Comparison of ENCODE assay signal across 22 mouse cellular contexts in genomic region chr6:55310179-55310578, GRCm38 (mm10). TPM values are rescaled to one million over a fixed set of nuclear protein-coding genes. Genes with fewer than 3 reads are reported as not detected.
DNase-seq lines count a peak whose midpoint lies in the region; ATAC-seq and TF ChIP-seq lines count a peak whose summit lies in the region.
"Had no signal": no experiment of that assay in that cellular context is flagged by ENCODE, and none has a peak within 500 bp of the region (broad histone marks: within the 10 kb centered on the region; RNA-seq: fewer than 3 reads in every experiment).

No protein-coding gene starts in this region.

- no peak for DNase-seq in heart, postnatal 36 days
- DNase-seq in midbrain, embryonic 10.5 days (ENCODE audit: low spot score): no peak
- DNase-seq in lung, postnatal 0 days (ENCODE audit: low spot score): peak; percentile 48
- no peak for DNase-seq in frontal cortex, postnatal 14 days (ENCODE audit: low spot score in 2 of 2)
- no peak for DNase-seq in heart, postnatal 4 days
- DNase-seq: cerebellum, adult 11-12 months; cerebellum, postnatal 14 days; gastrocnemius, postnatal 10 days; kidney, adult 18-20 months; kidney, postnatal 10 days; retina, postnatal 1 day; thymus, postnatal 25 days had no signal

- H3K4me1 ChIP-seq in heart, embryonic 11.5 days (ENCODE audit: control insufficient read depth, insufficient read depth, low read length): peaks cover 6% of the 10 kb centered on the region
- peaks cover 22% of the 10 kb centered on the region for H3K4me1 ChIP-seq in midbrain, embryonic 10.5 days
- peaks cover 3% of the 10 kb centered on the region; the same call in 1 of the 2 replicates for H3K4me1 ChIP-seq in midbrain, embryonic 13.5 days (replicated peaks)
- no peaks in the 10 kb centered on the region for H3K4me1 ChIP-seq in lung, postnatal 0 days (ENCODE audit: insufficient read depth, low read depth, low read length)
- H3K4me1 ChIP-seq: forebrain, embryonic 15.5 days; heart, embryonic 15.5 days; midbrain, embryonic 15.5 days; neural tube, embryonic 12.5 days had no signal

- 0 out of 2 replicates have a peak, but pooled peaks have one; percentile 28 for ATAC-seq in heart, embryonic 11.5 days (replicated peaks; ENCODE audit: insufficient number of reproducible peaks, low FRiP score, low TSS enrichment)
- ATAC-seq in midbrain, embryonic 13.5 days: no peak
- peak; percentile 77 for ATAC-seq in lung, postnatal 0 days
- no peak for ATAC-seq in megakaryocyte, adult 5-6 weeks (ENCODE audit: poor library complexity, severe bottlenecking)
- ATAC-seq: forebrain, embryonic 15.5 days; midbrain, embryonic 15.5 days; Patski had no signal

- H3K36me3 ChIP-seq in heart, embryonic 11.5 days (ENCODE audit: control insufficient read depth, insufficient read depth, low read length): no peaks in the 10 kb centered on the region; the same call in 1 of the 2 replicates
- peaks cover 46% of the 10 kb centered on the region for H3K36me3 ChIP-seq in midbrain, embryonic 10.5 days
- H3K36me3 ChIP-seq in midbrain, embryonic 13.5 days: peaks cover 22% of the 10 kb centered on the region
- 0 out of 2 replicates have a peak, but pooled peaks cover 5% of the 10 kb centered on the region for H3K36me3 ChIP-seq in lung, postnatal 0 days (ENCODE audit: insufficient read depth, low read length)
- H3K36me3 ChIP-seq: forebrain, embryonic 15.5 days; heart, embryonic 15.5 days; midbrain, embryonic 15.5 days; neural tube, embryonic 12.5 days had no signal

- TF ChIP-seq EP300 in lung, postnatal 0 days (IDR thresholded peaks at IDR 0.05): no peak; the same call in 1 of the 2 replicates

- 37% methylated on average over 2 of the region's 2 CpGs for WGBS in heart, embryonic 11.5 days (ENCODE audit: insufficient replicate concordance)
- 50% methylated on average over 2 of the region's 2 CpGs for WGBS in midbrain, embryonic 10.5 days
- 58% methylated on average over 2 of the region's 2 CpGs for WGBS in midbrain, embryonic 13.5 days
- 37% methylated on average over 2 of the region's 2 CpGs for WGBS in lung, postnatal 0 days

- H3K4me2 ChIP-seq in heart, embryonic 11.5 days: no peak overlapping the region
- no peak overlapping the region for H3K4me2 ChIP-seq in midbrain, embryonic 13.5 days (replicated peaks)
- H3K4me2 ChIP-seq in lung, postnatal 0 days (replicated peaks; ENCODE audit: low read depth, low read length): no peak overlapping the region
- H3K4me2 ChIP-seq: forebrain, embryonic 15.5 days; heart, embryonic 15.5 days; midbrain, embryonic 15.5 days; neural tube, embryonic 12.5 days had no signal

- H3K27ac ChIP-seq in heart, embryonic 11.5 days (ENCODE audit: low read depth, low read length): no peak overlapping the region
- H3K27ac ChIP-seq in midbrain, embryonic 10.5 days (replicated peaks): peak overlapping the region; percentile 25; the same call in 1 of the 2 replicates
- H3K27ac ChIP-seq in midbrain, embryonic 13.5 days: no peak overlapping the region
- H3K27ac ChIP-seq in lung, postnatal 0 days (ENCODE audit: low read length): peak overlapping the region; percentile 10; the same call in 1 of the 2 replicates
- H3K27ac ChIP-seq: forebrain, embryonic 15.5 days; heart, embryonic 15.5 days; layer of hippocampus, adult 2 months; midbrain, embryonic 15.5 days; neural tube, embryonic 12.5 days had no signal

- H3K9me3 ChIP-seq in heart, embryonic 11.5 days (replicated peaks; ENCODE audit: control insufficient read depth, low read length): no peaks in the 10 kb centered on the region
- H3K9me3 ChIP-seq in midbrain, embryonic 10.5 days (replicated peaks): no peaks in the 10 kb centered on the region
- no peaks in the 10 kb centered on the region for H3K9me3 ChIP-seq in midbrain, embryonic 13.5 days
- H3K9me3 ChIP-seq in lung, postnatal 0 days (ENCODE audit: low read length): no peaks in the 10 kb centered on the region
- H3K9me3 ChIP-seq: forebrain, embryonic 15.5 days; heart, embryonic 15.5 days; megakaryocyte, embryonic 14.5 days; midbrain, embryonic 15.5 days; neural tube, embryonic 12.5 days had no signal

- no peaks in the 10 kb centered on the region; the same call in 1 of the 2 replicates for H3K27me3 ChIP-seq in heart, embryonic 11.5 days (ENCODE audit: control insufficient read depth, insufficient read depth, low read length)
- H3K27me3 ChIP-seq in midbrain, embryonic 10.5 days (ENCODE audit: low read depth, poor library complexity, severe bottlenecking): no peaks in the 10 kb centered on the region
- no peaks in the 10 kb centered on the region for H3K27me3 ChIP-seq in midbrain, embryonic 13.5 days
- no peaks in the 10 kb centered on the region for H3K27me3 ChIP-seq in lung, postnatal 0 days (replicated peaks; ENCODE audit: insufficient read depth, low read length)
- H3K27me3 ChIP-seq: forebrain, embryonic 15.5 days; heart, embryonic 15.5 days; midbrain, embryonic 15.5 days; neural tube, embryonic 12.5 days; Patski had no signal

- H3K9ac ChIP-seq in heart, embryonic 11.5 days (ENCODE audit: low read depth, low read length): no peak overlapping the region
- no peak overlapping the region; the same call in 1 of the 2 replicates for H3K9ac ChIP-seq in midbrain, embryonic 13.5 days (replicated peaks)
- no peak overlapping the region for H3K9ac ChIP-seq in lung, postnatal 0 days (replicated peaks; ENCODE audit: low read depth)
- H3K9ac ChIP-seq: forebrain, embryonic 15.5 days; heart, embryonic 15.5 days; midbrain, embryonic 15.5 days; neural tube, embryonic 12.5 days had no signal

- TF ChIP-seq CTCF in lung, postnatal 0 days (IDR thresholded peaks at IDR 0.05): no peak

- intact Hi-C loops in heart, postnatal 36 days (cut with DNase I): no loop called here

- H3K4me3 ChIP-seq in heart, embryonic 11.5 days (ENCODE audit: low read depth, low read length): no peak overlapping the region
- no peak overlapping the region for H3K4me3 ChIP-seq in midbrain, embryonic 10.5 days
- H3K4me3 ChIP-seq in midbrain, embryonic 13.5 days (replicated peaks): no peak overlapping the region
- H3K4me3 ChIP-seq in lung, postnatal 0 days (ENCODE audit: low read depth, low read length): no peak overlapping the region
- H3K4me3 ChIP-seq: forebrain, embryonic 15.5 days; heart, embryonic 15.5 days; layer of hippocampus, adult 2 months; megakaryocyte, embryonic 14.5 days; midbrain, embryonic 15.5 days; neural tube, embryonic 12.5 days had no signal

RNA-seq across cellular contexts. Expression of gene Aqp1, which starts 26.1 kb away (rescaled TPM):
- polyA plus RNA-seq in heart, embryonic 11.5 days (2014; fragmentation: Nextera tagmentation; extraction: Ambion mirVana): 2.1 and 3.7 TPM in 2 replicates
- total RNA-seq in heart, postnatal 36 days (2021): 100 to 1,000 TPM; 360 to 594 TPM
- polyA plus RNA-seq in midbrain, embryonic 10.5 days (2016; fragmentation: Nextera tagmentation; extraction: Ambion mirVana): 0.56 and 1.1 TPM in 2 replicates
- polyA plus RNA-seq in midbrain, embryonic 13.5 days (2015; fragmentation: Nextera tagmentation; extraction: Ambion mirVana): 1.7 and 1.8 TPM in 2 replicates
- polyA plus RNA-seq in lung, postnatal 0 days (2015; fragmentation: Nextera tagmentation; extraction: Ambion mirVana): 514 and 711 TPM in 2 replicates
- 3.6 and 7.2 TPM in 2 replicates for total RNA-seq in megakaryocyte, adult 5-6 weeks (2015)
- total RNA-seq in megakaryocyte, adult 5-6 weeks (2017): 5.4 and 14.4 TPM in 2 replicates
- 10 to 100 TPM; 87.4 to 98.8 TPM for total RNA-seq in heart, postnatal 4 days (2021)

Comparison
In these comparisons a context has a peak if more than half of its experiments do, and no peak if none do; other contexts are left out.
1. H3K27ac ChIP-seq: peak in midbrain, embryonic 10.5 days (single experiment) and lung, postnatal 0 days (single experiment); none in heart, embryonic 11.5 days (single experiment) and midbrain, embryonic 13.5 days (single experiment).
2. ATAC-seq: peak in heart, embryonic 11.5 days (single experiment) and lung, postnatal 0 days (single experiment); none in midbrain, embryonic 13.5 days (single experiment) and megakaryocyte, adult 5-6 weeks (single experiment).
3. RNA of gene Aqp1, which starts 26.1 kb away (polyA plus RNA-seq): 514 to 711 TPM in lung, postnatal 0 days; 2.1 to 3.7 TPM in heart, embryonic 11.5 days, 1.7 to 1.8 TPM in midbrain, embryonic 13.5 days and 0.56 to 1.1 TPM in midbrain, embryonic 10.5 days; every median in the first group is over 100 times any median in the second.